Comparison of ENCODE assay signal across 8 mouse cellular contexts in the genomic region with DNA sequence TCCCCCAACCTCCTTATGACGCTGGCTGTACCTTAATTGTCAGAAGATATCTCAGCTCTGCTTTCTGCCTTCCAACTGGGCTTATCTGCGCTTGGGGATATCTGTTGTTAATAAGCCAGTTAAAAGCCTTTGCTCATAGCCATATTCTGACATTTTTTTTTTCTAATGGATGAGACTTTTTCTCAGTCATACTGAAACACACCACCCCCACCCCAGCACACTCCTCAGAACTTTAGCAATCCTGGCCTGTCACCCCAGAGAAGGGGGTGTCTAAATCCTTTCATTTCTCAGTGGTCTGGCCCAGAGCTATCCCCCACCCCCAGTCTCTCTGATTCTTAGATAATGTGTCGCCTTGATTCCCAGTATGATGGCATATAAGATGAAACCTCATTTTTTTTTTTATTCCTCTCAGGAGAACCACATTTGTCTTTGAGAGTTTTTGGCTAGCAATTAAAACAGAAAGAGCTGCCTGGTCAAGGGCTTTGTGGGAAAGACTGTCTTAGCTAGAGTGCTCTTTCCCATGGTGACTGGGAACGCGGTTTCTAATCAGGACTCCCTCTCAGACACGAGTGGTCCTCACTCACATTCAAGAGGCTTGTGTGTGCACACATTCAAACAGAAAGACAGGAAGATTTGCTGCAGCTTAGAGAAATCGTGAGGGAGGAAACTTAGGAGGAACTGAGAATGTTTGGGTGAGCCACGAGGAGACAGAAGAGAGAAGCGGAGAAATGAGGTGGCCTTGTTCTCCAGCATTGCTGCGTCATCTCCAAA.
DNase-seq lines count a peak whose midpoint lies in the region; ATAC-seq and TF ChIP-seq lines count a peak whose summit lies in the region.
"Had no signal": no experiment of that assay in that cellular context is flagged by ENCODE, and none has a peak within 500 bp of the region (broad histone marks: within the 10 kb centered on the region; RNA-seq: fewer than 3 reads in every experiment).

No protein-coding gene starts in this region.

- no peak overlapping the region for H3K9ac ChIP-seq in liver, embryonic 11.5 days (ENCODE audit: low read depth, low read length)
- no peak overlapping the region for H3K9ac ChIP-seq in liver, postnatal 0 days (replicated peaks)
- H3K9ac ChIP-seq in hindbrain, embryonic 15.5 days = no peak overlapping the region
- H3K9ac ChIP-seq in neural tube, embryonic 14.5 days (replicated peaks; ENCODE audit: low read depth, low read length) = no peak overlapping the region

- H3K9me3 ChIP-seq in liver, embryonic 11.5 days (ENCODE audit: control insufficient read depth, low read length) = no peaks in the 10 kb centered on the region
- no peaks in the 10 kb centered on the region for H3K9me3 ChIP-seq in liver, postnatal 0 days (ENCODE audit: low read length)
- no peaks in the 10 kb centered on the region for H3K9me3 ChIP-seq in hindbrain, embryonic 15.5 days
- H3K9me3 ChIP-seq in neural tube, embryonic 14.5 days (ENCODE audit: control insufficient read depth, low read length) = no peaks in the 10 kb centered on the region

- no peak overlapping the region for H3K4me3 ChIP-seq in liver, embryonic 11.5 days (ENCODE audit: low read depth, low read length)
- H3K4me3 ChIP-seq in liver, postnatal 0 days (ENCODE audit: low read depth, low read length) = no peak overlapping the region
- no peak overlapping the region for H3K4me3 ChIP-seq in embryonic fibroblast, embryonic 13.5 days (ENCODE audit: insufficient read depth, low read length)
- no peak overlapping the region for H3K4me3 ChIP-seq in hindbrain, embryonic 15.5 days
- H3K4me3 ChIP-seq in neural tube, embryonic 14.5 days (ENCODE audit: low read depth, low read length) = no peak overlapping the region

- H3K27me3 ChIP-seq in liver, embryonic 11.5 days (replicated peaks; ENCODE audit: control insufficient read depth, insufficient read depth, low read length) = no peaks in the 10 kb centered on the region
- no peaks in the 10 kb centered on the region for H3K27me3 ChIP-seq in liver, postnatal 0 days (ENCODE audit: insufficient read depth, low read length)
- no peaks in the 10 kb centered on the region for H3K27me3 ChIP-seq in hindbrain, embryonic 15.5 days
- no peaks in the 10 kb centered on the region for H3K27me3 ChIP-seq in neural tube, embryonic 14.5 days (ENCODE audit: control insufficient read depth, insufficient read depth, low read length)

- H3K4me1 ChIP-seq in liver, embryonic 11.5 days (replicated peaks; ENCODE audit: control insufficient read depth, insufficient read depth, low read length) = no peaks in the 10 kb centered on the region
- H3K4me1 ChIP-seq in liver, postnatal 0 days (ENCODE audit: insufficient read depth) = no peaks in the 10 kb centered on the region
- peaks cover 29% of the 10 kb centered on the region for H3K4me1 ChIP-seq in embryonic fibroblast, embryonic 13.5 days (ENCODE audit: control insufficient read depth, insufficient read depth, low read length)
- H3K4me1 ChIP-seq in hindbrain, embryonic 15.5 days (replicated peaks) = peaks cover 22% of the 10 kb centered on the region
- H3K4me1 ChIP-seq in neural tube, embryonic 14.5 days (ENCODE audit: control insufficient read depth, insufficient read depth, low read length) = peaks cover 13% of the 10 kb centered on the region

- peak overlapping the region; percentile 46; the same call in 1 of the 2 replicates for H3K27ac ChIP-seq in liver, embryonic 11.5 days (ENCODE audit: low read depth, low read length)
- H3K27ac ChIP-seq in liver, postnatal 0 days (ENCODE audit: low read depth) = no peak overlapping the region
- peak overlapping the region; percentile 100 for H3K27ac ChIP-seq in embryonic fibroblast, embryonic 13.5 days (ENCODE audit: insufficient read depth, low read length)
- peak overlapping the region; percentile 65 for H3K27ac ChIP-seq in hindbrain, embryonic 15.5 days (replicated peaks)
- peak overlapping the region; percentile 1 for H3K27ac ChIP-seq in neural tube, embryonic 14.5 days (ENCODE audit: low read depth, low read length)

- no peak for DNase-seq in liver, embryonic 11.5 days (ENCODE audit: low spot score)
- no peak for DNase-seq in liver, postnatal 0 days
- DNase-seq in thymus, postnatal 0 days (ENCODE audit: low spot score) = no peak
- no peak for DNase-seq in retina, embryonic 14.5 days (ENCODE audit: low spot score)
- DNase-seq: thymus, adult 18-20 months had no signal

- no peak overlapping the region for H3K4me2 ChIP-seq in liver, embryonic 11.5 days
- no peak overlapping the region for H3K4me2 ChIP-seq in liver, postnatal 0 days (ENCODE audit: low read depth, low read length)
- H3K4me2 ChIP-seq in hindbrain, embryonic 15.5 days = no peak overlapping the region
- no peak overlapping the region for H3K4me2 ChIP-seq in neural tube, embryonic 14.5 days (ENCODE audit: low read depth, low read length)

- no peak for ATAC-seq in liver, embryonic 11.5 days (replicated peaks; ENCODE audit: low FRiP score)
- no peak for ATAC-seq in liver, postnatal 0 days
- no peak for ATAC-seq in hindbrain, embryonic 15.5 days (ENCODE audit: low FRiP score, low read depth)
- ATAC-seq in neural tube, embryonic 14.5 days (ENCODE audit: low read depth) = no peak

- TF ChIP-seq POLR2A in embryonic fibroblast, embryonic 13.5 days (IDR thresholded peaks at IDR 0.05; ENCODE audit: low read depth, low read length) = no peak

- no peak for TF ChIP-seq CTCF in liver, postnatal 0 days (IDR thresholded peaks at IDR 0.05; ENCODE audit: low read depth)
- no peak for TF ChIP-seq CTCF in embryonic fibroblast, embryonic 13.5 days (IDR thresholded peaks at IDR 0.05; ENCODE audit: borderline replicate concordance, insufficient read depth, low read length)

- H3K36me3 ChIP-seq in liver, embryonic 11.5 days (ENCODE audit: control insufficient read depth, insufficient read depth, low read length) = no peaks in the 10 kb centered on the region
- H3K36me3 ChIP-seq in liver, postnatal 0 days (replicated peaks; ENCODE audit: insufficient read depth, low read length) = no peaks in the 10 kb centered on the region
- H3K36me3 ChIP-seq in hindbrain, embryonic 15.5 days = no peaks in the 10 kb centered on the region
- no peaks in the 10 kb centered on the region for H3K36me3 ChIP-seq in neural tube, embryonic 14.5 days (ENCODE audit: control insufficient read depth, insufficient read depth, low read length)

- whole genome bisulfite sequencing in liver, embryonic 11.5 days = 48% methylated on average over 10 of the region's 10 CpGs
- WGBS in liver, postnatal 0 days (ENCODE audit: insufficient replicate concordance) = 42% methylated on average over 10 of the region's 10 CpGs
- WGBS in hindbrain, embryonic 15.5 days = 46% methylated on average over 10 of the region's 10 CpGs
- 49% methylated on average over 10 of the region's 10 CpGs for WGBS in neural tube, embryonic 14.5 days

- TF ChIP-seq EP300 in liver, postnatal 0 days (IDR thresholded peaks at IDR 0.05; ENCODE audit: low read depth) = no peak
